Mouse (Mus musculus) limb, embryonic 11.5 days (tissue): Measurements from ENCODE around the gene Urad. TPM values are rescaled to one million over a fixed set of nuclear protein-coding genes. Genes with fewer than 3 reads are reported as not detected.

Experiments
- ATAC-seq: fragments of 200-750 bp; cut with Nextera tagmentation; 2 replicates; pipeline ENCODE4 v1.8.0; 2017; ENCODE audit warnings: low read depth; ENCODE audit not compliant: insufficient number of reproducible peaks, low FRiP score, low TSS enrichment
- DNase-seq: peaks from one replicate; pipeline ENCODE4 v3.0.0-alpha.2; 2015; ENCODE audit warnings: low spot score
- H3K27ac ChIP-seq: fragments of 300-500 bp; sonication (generic); replicated peaks from 2 replicates; pipeline ENCODE4 v1.5.1; 2014; ENCODE audit warnings: low read depth, mild to moderate bottlenecking, low read length
- H3K27me3 ChIP-seq: fragments of 300-500 bp; sonication (generic); 2 replicates; pipeline ENCODE4 v1.6.1; 2014; ENCODE audit warnings: mild to moderate bottlenecking, low read length, mixed read lengths; ENCODE audit not compliant: control insufficient read depth, insufficient read depth
- H3K36me3 ChIP-seq: fragments of 300-500 bp; sonication (generic); 2 replicates; pipeline ENCODE4 v1.6.1; 2014; ENCODE audit warnings: mild to moderate bottlenecking, low read length, moderate library complexity, mixed read lengths; ENCODE audit not compliant: control insufficient read depth, insufficient read depth
- H3K4me1 ChIP-seq: fragments of 300-500 bp; sonication (generic); 2 replicates; pipeline ENCODE4 v1.6.1; 2014; ENCODE audit warnings: low read length, mixed read lengths; ENCODE audit not compliant: control insufficient read depth, insufficient read depth
- H3K4me2 ChIP-seq: fragments of 300-500 bp; sonication (generic); 2 replicates; pipeline ENCODE4 v1.6.1; 2014; ENCODE audit warnings: low read depth, mild to moderate bottlenecking, moderate library complexity; ENCODE audit not compliant: severe bottlenecking
- H3K4me3 ChIP-seq: fragments of 300-500 bp; sonication (generic); 2 replicates; pipeline ENCODE4 v1.5.1; 2014; ENCODE audit warnings: low read depth, low read length
- H3K9ac ChIP-seq: fragments of 300-500 bp; sonication (generic); 2 replicates; pipeline ENCODE4 v1.6.1; 2014; ENCODE audit warnings: mild to moderate bottlenecking, low read length
- H3K9me3 ChIP-seq: fragments of 300-500 bp; sonication (generic); 2 replicates; pipeline ENCODE4 v1.6.1; 2016; ENCODE audit warnings: low read length; ENCODE audit not compliant: control insufficient read depth
- WGBS: fragments of 180-500 bp; shearing (Covaris S2); extraction: QIAGEN DNeasy Blood & Tissue Kit; methylation state at CpG from one replicate; pipeline ENCODE4 v1.1.7; 2014; 5-methylcytosine and 5-hydroxymethylcytosine counted together
- polyA plus RNA-seq: library from polyadenylated mRNA; unstranded; fragments of >200 nt; fragmentation: Nextera tagmentation; extraction: Ambion mirVana; gene quantifications from 2 replicates; pipeline ENCODE4 v1.2.1, GENCODE M21; 2014

Gene Urad
- polyA plus RNA-seq, 1 experiment from 2014 or later: not detected

DNA sequence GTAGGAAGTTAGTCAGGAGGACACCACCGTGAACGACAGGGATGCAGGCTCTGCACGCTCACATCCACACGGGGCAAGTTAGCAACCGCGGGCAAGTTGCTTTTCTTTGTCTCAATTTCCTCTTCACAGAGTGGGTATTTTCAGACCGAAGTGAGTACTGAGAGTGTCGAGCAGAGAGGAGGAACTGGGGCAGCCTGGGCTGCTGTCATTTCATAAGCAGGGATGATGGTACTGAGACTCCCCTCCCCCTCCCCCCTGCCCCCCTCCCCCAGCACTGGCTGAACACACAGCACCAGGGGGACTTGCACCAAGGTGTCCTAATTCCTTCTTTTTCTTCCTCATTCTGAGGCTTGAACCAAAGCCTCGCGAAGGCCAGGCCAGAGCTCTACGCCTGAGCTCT lies 17.3 kb upstream of the Urad start:
- no peaks in the 10 kb centered on the region for H3K9me3 ChIP-seq
- no peak overlapping the region for H3K27ac ChIP-seq
- H3K9ac ChIP-seq: no peak overlapping the region
- 86% methylated on average over 11 of the region's 11 CpGs for WGBS
- ATAC-seq (no peak), DNase-seq (no peak)
- no peaks in the 10 kb centered on the region for H3K36me3 ChIP-seq
- no peak overlapping the region for H3K4me3 ChIP-seq
- no peaks in the 10 kb centered on the region for H3K27me3 ChIP-seq
- H3K4me2 ChIP-seq: no peak overlapping the region
- peaks cover under 1% of the 10 kb centered on the region; the same call in 1 of the 2 replicates for H3K4me1 ChIP-seq

- ATAC-seq (no peak), DNase-seq (no peak)
- no peak overlapping the region for H3K4me2 ChIP-seq
- H3K9me3 ChIP-seq: no peaks in the 10 kb centered on the region
- no peak overlapping the region for H3K4me3 ChIP-seq
- no peaks in the 10 kb centered on the region for H3K36me3 ChIP-seq
- H3K4me1 ChIP-seq: peaks cover 4% of the 10 kb centered on the region; the same call in 1 of the 2 replicates
- 72% methylated on average over 9 of the region's 9 CpGs for WGBS
- H3K9ac ChIP-seq: no peak overlapping the region
- no peak overlapping the region for H3K27ac ChIP-seq
- no peaks in the 10 kb centered on the region for H3K27me3 ChIP-seq
Measured at GRCm38 (mm10) chr5:147338967-147339366, 16.7 kb upstream of the Urad start.

GRCm38 (mm10) chr5:147332711-147333110 lies 10.5 kb upstream of the Urad start:
- no peak for DNase-seq
- no peaks in the 10 kb centered on the region for H3K9me3 ChIP-seq
- no peak overlapping the region for H3K4me2 ChIP-seq
- no peak overlapping the region for H3K27ac ChIP-seq
- ATAC-seq: no peak
- H3K27me3 ChIP-seq: no peaks in the 10 kb centered on the region
- no peak overlapping the region for H3K4me3 ChIP-seq
- peaks cover 4% of the 10 kb centered on the region; the same call in 1 of the 2 replicates for H3K4me1 ChIP-seq
- H3K9ac ChIP-seq: no peak overlapping the region
- H3K36me3 ChIP-seq: no peaks in the 10 kb centered on the region
- 36% methylated on average over 7 of the region's 7 CpGs for WGBS

- Histone ChIP-seq H3K4me3 (no peak overlapping the region), H3K27me3 (no peaks in the 10 kb centered on the region), H3K4me2 (no peak overlapping the region), H3K4me1 (peaks cover 4% of the 10 kb centered on the region; the same call in 1 of the 2 replicates), H3K9ac (no peak overlapping the region), H3K36me3 (no peaks in the 10 kb centered on the region), H3K9me3 (no peaks in the 10 kb centered on the region), H3K27ac (no peak overlapping the region)
- peak; percentile 84 for DNase-seq
- no peak for ATAC-seq
- whole genome bisulfite sequencing: 41% methylated on average over 2 of the region's 2 CpGs
Measured at GRCm38 (mm10) chr5:147331547-147331946, 9.3 kb upstream of the Urad start.

DNA sequence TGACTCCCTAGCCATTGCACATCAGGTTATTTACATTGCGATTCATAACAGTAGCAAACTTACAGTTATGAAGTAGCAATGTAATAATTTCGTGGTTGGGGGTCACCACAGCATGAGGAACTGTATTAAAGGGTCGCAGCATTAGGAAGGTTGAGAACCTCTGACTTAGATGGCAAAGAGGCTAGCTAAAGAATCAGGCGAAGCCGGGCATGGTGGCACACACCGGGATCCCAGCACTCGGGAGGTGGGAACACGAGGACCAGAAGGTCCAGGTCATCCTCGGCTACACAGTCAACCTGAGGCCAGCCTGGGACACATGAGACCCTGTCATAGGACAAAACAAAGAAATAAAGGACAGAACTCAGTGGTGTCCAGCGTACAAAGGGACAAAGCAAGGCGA lies 7.7 kb upstream of the Urad start:
- Histone ChIP-seq H3K4me1 (peaks cover 4% of the 10 kb centered on the region; the same call in 1 of the 2 replicates), H3K27ac (no peak overlapping the region), H3K9ac (no peak overlapping the region), H3K9me3 (no peaks in the 10 kb centered on the region), H3K4me2 (no peak overlapping the region), H3K27me3 (no peaks in the 10 kb centered on the region), H3K4me3 (no peak overlapping the region), H3K36me3 (no peaks in the 10 kb centered on the region)
- ATAC-seq (no peak), DNase-seq (no peak)
- 89% methylated on average over 11 of the region's 11 CpGs for WGBS

DNA sequence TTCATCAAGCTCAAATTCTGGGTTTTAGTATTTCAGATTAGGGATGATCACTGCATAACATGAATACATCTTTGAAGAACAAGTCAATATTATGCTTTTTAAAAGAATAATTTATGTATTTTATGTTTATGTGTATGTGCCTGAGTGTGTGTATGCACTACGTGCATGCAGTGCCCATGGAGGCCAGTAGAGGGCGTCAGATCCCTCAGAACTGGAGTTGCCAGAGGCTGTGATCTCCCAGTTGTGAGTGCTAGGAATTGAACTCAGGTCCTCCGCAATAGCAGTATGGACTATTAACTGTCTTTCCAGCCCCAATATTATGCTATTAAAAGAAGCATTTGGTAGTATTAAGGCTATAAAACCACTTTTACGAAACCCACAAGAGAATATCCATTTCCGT lies 5.4 kb upstream of the Urad start:
- H3K4me3 ChIP-seq: no peak overlapping the region
- no peaks in the 10 kb centered on the region for H3K27me3 ChIP-seq
- no peaks in the 10 kb centered on the region for H3K9me3 ChIP-seq
- DNase-seq (no peak), ATAC-seq (no peak)
- H3K4me2 ChIP-seq: no peak overlapping the region
- no peak overlapping the region for H3K27ac ChIP-seq
- H3K4me1 ChIP-seq: no peaks in the 10 kb centered on the region
- WGBS: 85% methylated on average over 5 of the region's 5 CpGs
- no peaks in the 10 kb centered on the region for H3K36me3 ChIP-seq
- H3K9ac ChIP-seq: no peak overlapping the region

DNA sequence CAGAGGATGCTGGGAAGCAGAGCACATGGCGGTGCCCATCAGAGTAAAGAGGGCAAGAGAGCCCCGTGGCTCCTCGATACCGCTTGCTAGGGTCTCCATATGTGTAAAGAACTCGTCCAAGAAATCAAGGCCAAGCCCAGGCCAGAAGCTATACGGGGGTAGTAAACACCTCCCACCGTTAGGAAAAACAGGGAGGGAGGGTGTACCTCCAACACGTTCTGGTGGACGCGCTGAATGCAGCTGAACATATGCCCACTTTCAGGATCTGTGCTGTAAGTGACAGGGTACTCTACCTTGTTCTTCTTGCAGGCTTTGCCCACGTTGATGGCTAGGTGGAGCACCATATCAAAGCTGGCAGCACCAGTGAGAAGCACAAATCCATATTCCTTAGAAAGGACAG lies 3.7 kb upstream of the Urad start:
- Histone ChIP-seq H3K27me3 (peaks cover 5% of the 10 kb centered on the region; the same call in 1 of the 2 replicates), H3K27ac (no peak overlapping the region), H3K9ac (no peak overlapping the region), H3K4me1 (no peaks in the 10 kb centered on the region), H3K9me3 (no peaks in the 10 kb centered on the region), H3K4me2 (no peak overlapping the region), H3K36me3 (no peaks in the 10 kb centered on the region), H3K4me3 (no peak overlapping the region)
- ATAC-seq: no peak
- DNase-seq: no peak
- 73% methylated on average over 11 of the region's 11 CpGs for WGBS

DNA sequence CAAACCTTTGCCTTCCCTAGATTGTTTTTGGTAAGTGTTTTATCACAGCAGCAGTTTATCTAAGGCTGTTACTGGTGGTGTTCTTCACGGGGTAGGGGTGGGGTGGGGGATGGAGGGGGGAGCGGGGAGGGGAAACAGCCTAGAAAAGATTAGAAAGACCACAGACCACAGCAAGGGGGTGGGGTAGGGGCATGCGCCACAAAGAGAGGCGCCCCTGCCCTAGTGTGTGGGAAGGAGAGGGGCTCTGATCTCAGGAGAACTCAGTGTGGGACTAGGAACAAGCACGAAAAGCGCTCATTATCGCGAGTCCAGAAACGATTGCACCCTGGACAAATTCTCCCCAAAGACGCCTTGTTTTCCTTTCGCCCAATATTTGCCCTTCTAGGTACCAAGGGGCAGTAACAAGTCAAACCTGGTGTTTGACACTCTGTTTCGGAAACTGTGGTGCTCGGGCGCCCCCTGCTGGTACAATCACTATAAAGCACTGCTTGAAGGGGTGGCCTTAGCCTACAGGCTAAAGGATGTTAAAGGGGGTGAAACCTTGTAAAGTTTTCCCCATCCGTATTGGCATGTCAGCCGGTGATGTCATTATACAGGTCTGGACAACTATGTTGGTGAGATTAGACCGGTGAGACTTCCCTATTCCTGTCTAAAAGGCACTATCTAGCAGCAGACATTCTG lies 1.1 kb upstream of the Urad start:
- Histone ChIP-seq H3K36me3 (no peaks in the 10 kb centered on the region), H3K4me2 (no peak overlapping the region), H3K27ac (no peak overlapping the region), H3K9me3 (no peaks in the 10 kb centered on the region), H3K4me3 (no peak overlapping the region), H3K27me3 (peaks cover 10% of the 10 kb centered on the region), H3K9ac (no peak overlapping the region), H3K4me1 (no peaks in the 10 kb centered on the region)
- peak; percentile 44; the same call in 1 of the 2 replicates for ATAC-seq
- peak; percentile 89 for DNase-seq
- WGBS: 17% methylated on average over 17 of the region's 17 CpGs

DNA sequence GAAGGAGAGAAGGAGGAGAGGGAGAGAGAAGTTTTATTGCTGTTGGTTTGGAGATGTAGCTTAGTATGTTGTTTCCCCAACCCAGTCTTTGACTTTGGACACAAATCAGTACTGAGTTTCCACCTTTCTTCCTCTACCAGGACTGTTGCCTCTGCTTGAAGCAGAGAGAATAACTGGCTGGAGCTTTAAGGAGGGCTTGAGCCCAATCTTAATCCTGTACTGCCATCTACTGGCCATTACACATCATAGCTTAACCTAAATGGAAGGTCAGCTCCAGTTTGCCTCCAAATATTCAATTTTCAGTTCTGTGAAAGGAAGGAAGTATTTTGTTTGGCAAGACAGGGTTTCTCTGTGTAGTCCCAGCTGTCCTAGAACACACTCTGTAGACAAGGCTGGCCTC lies 2.6 kb downstream of the Urad start:
- Histone ChIP-seq H3K4me3 (no peak overlapping the region), H3K27ac (no peak overlapping the region), H3K36me3 (no peaks in the 10 kb centered on the region), H3K9me3 (no peaks in the 10 kb centered on the region), H3K27me3 (peaks cover 46% of the 10 kb centered on the region), H3K4me2 (no peak overlapping the region), H3K4me1 (no peaks in the 10 kb centered on the region), H3K9ac (no peak overlapping the region)
- ATAC-seq: no peak
- DNase-seq: peak; percentile 35
